Mouse (Mus musculus) thymus, postnatal 36 days (tissue): ENCODE results near the gene Dapk2.
A peak's percentile ranks its signal among the peaks of the same experiment; 100 is the strongest.

Experiments used
- DNase-seq, 2 experiments: peaks; one replicate each; pipeline ENCODE4 v3.0.0; 2022; ENCODE audit warnings: mixed read lengths in 2 of 2

Dapk2 gene

GRCm38 (mm10) chr9:66157958-66158830 is at the start of gene Dapk2:
TSS of gene Dapk2 (plus strand) at chr9:66158223.
- DNase-seq, result peak; percentile 60 to 68

GRCm38 (mm10) chr9:66109574-66109973 is 48.4 kb upstream of the Dapk2 start:
- DNase-seq, result no peak

GRCm38 (mm10) chr9:66110126-66110525 is 47.9 kb upstream of the Dapk2 start:
- DNase-seq, result no peak

- DNase-seq, result no peak
These were observed 47.2 kb upstream of the Dapk2 start for GRCm38 (mm10) chr9:66110611-66111379.

GRCm38 (mm10) chr9:66114341-66114740 is 43.7 kb upstream of the Dapk2 start:
- DNase-seq, result no peak

GRCm38 (mm10) chr9:66116890-66117289 is 41.1 kb upstream of the Dapk2 start:
- DNase-seq, result no peak

GRCm38 (mm10) chr9:66119498-66119897 is 38.5 kb upstream of the Dapk2 start:
- DNase-seq, result no peak

GRCm38 (mm10) chr9:66120106-66120505 is 37.9 kb upstream of the Dapk2 start:
- DNase-seq, result no peak

- DNase-seq, result no peak
These were observed 37.1 kb upstream of the Dapk2 start for GRCm38 (mm10) chr9:66120945-66121344.

GRCm38 (mm10) chr9:66121421-66121820 is 36.6 kb upstream of the Dapk2 start:
- DNase-seq, result no peak

- DNase-seq, result no peak
These were observed 34.4 kb upstream of the Dapk2 start for GRCm38 (mm10) chr9:66123648-66124047.

- DNase-seq, result no peak
These were observed 33.9 kb upstream of the Dapk2 start for GRCm38 (mm10) chr9:66124111-66124531.

- DNase-seq, result peak; percentile 97 to 99
These were observed 33.1 kb upstream of the Dapk2 start for GRCm38 (mm10) chr9:66124681-66125542.

- DNase-seq, result peak in 1 of 2 experiments; percentile 17
These were observed 32.2 kb upstream of the Dapk2 start for GRCm38 (mm10) chr9:66125543-66126455.

GRCm38 (mm10) chr9:66126456-66127192 is 31.4 kb upstream of the Dapk2 start, which contains the start of the genes Snx1 and Ciao2a:
TSS of gene Snx1 (minus strand) at chr9:66126587.
TSS of gene Ciao2a (plus strand) at chr9:66126611.
- peak; percentile 92 to 95 for DNase-seq

- DNase-seq, result no peak
These were observed 30.9 kb upstream of the Dapk2 start for GRCm38 (mm10) chr9:66127193-66127546.

GRCm38 (mm10) chr9:66127884-66128283 is 30.1 kb upstream of the Dapk2 start:
- DNase-seq, result no peak

- DNase-seq, result no peak
These were observed 26.6 kb upstream of the Dapk2 start for GRCm38 (mm10) chr9:66131466-66131865.

GRCm38 (mm10) chr9:66135967-66136366 is 22.1 kb upstream of the Dapk2 start:
- DNase-seq, result peak; percentile 40 to 47

- no peak for DNase-seq
These were observed 19.8 kb upstream of the Dapk2 start for GRCm38 (mm10) chr9:66138193-66138592.

- DNase-seq, result no peak
These were observed 15.8 kb upstream of the Dapk2 start for GRCm38 (mm10) chr9:66142265-66142664.
